Mouse (Mus musculus): ENCODE results near the gene Kmt5b. TPM values are rescaled to one million over a fixed set of nuclear protein-coding genes. Genes with fewer than 3 reads are reported as not detected.

The Kmt5b gene
- polyA plus RNA-seq, 1 experiment from 2014 or later = 20.0 TPM

DNA sequence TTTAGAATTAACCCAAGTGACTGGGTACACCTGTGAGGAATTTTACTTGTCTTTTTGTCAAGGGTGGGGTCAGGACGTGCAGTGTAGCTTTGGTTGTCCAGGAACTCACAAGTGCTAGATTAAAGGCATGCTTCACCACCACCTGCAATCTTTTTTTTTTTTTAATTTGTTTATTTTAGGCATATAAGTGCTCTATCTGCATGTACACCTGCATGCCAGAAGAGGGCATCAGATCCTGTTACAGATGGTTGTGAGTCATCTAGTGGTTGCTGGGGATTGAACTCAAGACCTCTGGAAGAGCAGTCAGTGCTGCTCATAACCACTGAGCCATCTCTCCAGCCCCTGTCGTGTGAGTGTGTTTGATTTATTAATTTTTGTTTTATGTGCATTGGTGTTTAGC, 38.3 kb upstream of the Kmt5b start:
- no peak for DNase-seq (ENCODE audit: low spot score)
- no peaks in the 10 kb centered on the region for H3K36me3 ChIP-seq (ENCODE audit: insufficient read depth, low read length)
- no peaks in the 10 kb centered on the region for H3K9me3 ChIP-seq (replicated peaks; ENCODE audit: low read length)
- peak; percentile 29; the same call in 1 of the 2 replicates for TF ChIP-seq CTCF (IDR thresholded peaks at IDR 0.05; ENCODE audit: low read depth)
- no peak overlapping the region for H3K9ac ChIP-seq (ENCODE audit: low read depth, low read length)
- WGBS = 75% methylated on average over 2 of the region's 2 CpGs
- H3K4me3 ChIP-seq (replicated peaks; ENCODE audit: low read depth, low read length) = no peak overlapping the region
- no peak overlapping the region for H3K27ac ChIP-seq
- ATAC-seq (replicated peaks; ENCODE audit: low FRiP score, low read depth) = no peak
- H3K4me2 ChIP-seq (ENCODE audit: low read length) = no peak overlapping the region
- no peaks in the 10 kb centered on the region for H3K4me1 ChIP-seq (replicated peaks; ENCODE audit: insufficient read depth, low read length)
- H3K27me3 ChIP-seq (ENCODE audit: insufficient read depth, low read length) = no peaks in the 10 kb centered on the region

DNA sequence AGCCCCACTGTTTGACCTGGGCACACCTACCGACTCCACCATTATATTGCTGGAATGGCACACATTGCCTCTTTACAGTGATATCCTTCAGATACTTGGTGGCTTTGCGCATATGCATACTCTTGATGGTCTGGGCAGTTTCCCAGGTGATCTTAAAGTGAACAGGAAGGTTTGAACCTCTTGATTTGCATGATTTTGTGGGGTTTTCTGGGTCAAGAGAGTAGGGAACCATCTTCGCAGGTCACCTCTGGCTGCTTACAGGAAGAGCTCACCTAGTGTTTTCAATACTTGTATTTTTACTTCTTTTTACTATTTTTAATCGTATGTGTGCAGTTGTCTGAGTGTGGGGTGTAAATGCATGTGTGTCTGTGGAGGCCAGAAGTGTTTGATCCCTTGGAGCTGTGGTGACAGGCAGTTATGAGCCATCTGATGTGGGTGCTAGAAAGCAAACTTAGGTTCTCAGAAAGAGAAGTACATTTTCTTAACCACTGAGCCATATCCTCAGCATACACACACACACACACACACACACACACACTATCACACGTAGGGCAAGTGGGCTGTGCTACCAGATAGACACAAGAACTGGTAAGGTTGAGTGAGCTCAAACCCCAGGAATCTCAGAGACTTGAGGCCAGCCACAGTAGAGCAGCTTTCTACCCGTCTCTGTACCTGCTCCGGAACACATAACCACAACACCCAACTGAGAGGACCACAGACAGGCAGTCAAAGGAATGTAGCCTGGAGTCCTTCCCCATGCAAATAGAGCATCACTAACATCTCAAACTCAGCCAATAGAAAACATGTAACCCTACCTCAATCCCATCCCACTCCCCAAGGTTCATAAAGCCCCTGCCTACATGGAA, 36.2 kb upstream of the Kmt5b start:
- Histone ChIP-seq H3K27me3 (ENCODE audit: insufficient read depth, low read length) (no peaks in the 10 kb centered on the region), H3K9ac (ENCODE audit: low read depth, low read length) (no peak overlapping the region), H3K9me3 (replicated peaks; ENCODE audit: low read length) (no peaks in the 10 kb centered on the region), H3K4me1 (replicated peaks; ENCODE audit: insufficient read depth, low read length) (no peaks in the 10 kb centered on the region), H3K4me2 (ENCODE audit: low read length) (no peak overlapping the region), H3K36me3 (ENCODE audit: insufficient read depth, low read length) (no peaks in the 10 kb centered on the region), H3K4me3 (replicated peaks; ENCODE audit: low read depth, low read length) (no peak overlapping the region), H3K27ac (no peak overlapping the region)
- no peak for TF ChIP-seq CTCF (IDR thresholded peaks at IDR 0.05; ENCODE audit: low read depth)
- whole genome bisulfite sequencing = 83% methylated on average over 7 of the region's 7 CpGs
- ATAC-seq (replicated peaks; ENCODE audit: low FRiP score, low read depth) (no peak), DNase-seq (ENCODE audit: low spot score) (peak; percentile 9)

GRCm38 (mm10) chr19:3736001-3736400, 31.2 kb upstream of the Kmt5b start:
- DNase-seq (ENCODE audit: low spot score) = no peak
- TF ChIP-seq CTCF (IDR thresholded peaks at IDR 0.05; ENCODE audit: low read depth) = no peak
- Histone ChIP-seq H3K27me3 (ENCODE audit: insufficient read depth, low read length) (no peaks in the 10 kb centered on the region), H3K4me1 (replicated peaks; ENCODE audit: insufficient read depth, low read length) (no peaks in the 10 kb centered on the region), H3K9ac (ENCODE audit: low read depth, low read length) (no peak overlapping the region), H3K36me3 (ENCODE audit: insufficient read depth, low read length) (no peaks in the 10 kb centered on the region), H3K4me3 (replicated peaks; ENCODE audit: low read depth, low read length) (no peak overlapping the region), H3K4me2 (ENCODE audit: low read length) (no peak overlapping the region), H3K27ac (no peak overlapping the region), H3K9me3 (replicated peaks; ENCODE audit: low read length) (no peaks in the 10 kb centered on the region)
- 86% methylated on average over 3 of the region's 3 CpGs for WGBS
- no peak for ATAC-seq (replicated peaks; ENCODE audit: low FRiP score, low read depth)

GRCm38 (mm10) chr19:3739650-3740049, 27.6 kb upstream of the Kmt5b start:
- H3K27ac ChIP-seq = no peak overlapping the region
- H3K27me3 ChIP-seq (ENCODE audit: insufficient read depth, low read length) = no peaks in the 10 kb centered on the region
- ATAC-seq (replicated peaks; ENCODE audit: low FRiP score, low read depth) (no peak), DNase-seq (ENCODE audit: low spot score) (no peak)
- no peaks in the 10 kb centered on the region for H3K4me1 ChIP-seq (replicated peaks; ENCODE audit: insufficient read depth, low read length)
- no peak overlapping the region for H3K4me2 ChIP-seq (ENCODE audit: low read length)
- 90% methylated on average over 7 of the region's 7 CpGs for WGBS
- no peak overlapping the region for H3K4me3 ChIP-seq (replicated peaks; ENCODE audit: low read depth, low read length)
- H3K9ac ChIP-seq (ENCODE audit: low read depth, low read length) = no peak overlapping the region
- no peaks in the 10 kb centered on the region for H3K36me3 ChIP-seq (ENCODE audit: insufficient read depth, low read length)
- H3K9me3 ChIP-seq (replicated peaks; ENCODE audit: low read length) = no peaks in the 10 kb centered on the region
- no peak for TF ChIP-seq CTCF (IDR thresholded peaks at IDR 0.05; ENCODE audit: low read depth)

DNA sequence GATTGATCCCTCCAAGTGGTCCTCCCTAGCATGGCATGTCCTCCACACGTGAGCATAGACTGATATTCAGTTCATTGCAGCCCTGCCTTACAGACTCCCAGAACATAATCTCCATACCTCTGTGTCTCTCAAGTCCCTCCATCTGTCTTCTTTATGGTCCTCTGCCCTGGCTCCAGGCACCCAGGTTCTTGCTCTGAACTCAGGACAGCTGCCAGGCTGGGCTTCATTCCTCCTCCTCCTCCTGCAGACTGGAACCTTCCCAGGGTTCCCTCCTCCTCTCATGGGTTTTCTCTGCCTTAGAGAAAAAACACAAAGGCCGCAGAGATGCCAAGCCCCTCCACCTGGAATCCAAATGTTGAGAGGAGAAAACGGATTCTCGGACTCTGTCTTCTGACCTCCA, 24.5 kb upstream of the Kmt5b start:
- DNase-seq (ENCODE audit: low spot score) (no peak), ATAC-seq (replicated peaks; ENCODE audit: low FRiP score, low read depth) (no peak)

DNA sequence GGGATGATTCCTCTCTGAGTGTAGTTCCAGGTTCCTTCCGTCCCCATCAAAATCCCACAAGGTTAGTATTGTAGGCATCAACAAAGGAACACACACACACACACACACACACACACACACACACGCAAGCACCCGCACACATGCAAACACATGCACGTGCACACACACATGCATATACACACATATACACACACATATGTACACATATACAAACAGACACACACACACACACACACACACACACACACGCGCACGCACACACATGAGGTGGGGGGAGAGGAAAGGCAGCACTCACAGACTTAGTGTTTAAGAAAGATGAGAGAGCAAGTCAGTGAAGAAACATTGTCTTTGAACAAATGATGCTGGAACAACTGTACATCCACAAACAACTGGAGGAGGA, 23.9 kb upstream of the Kmt5b start:
- DNase-seq (ENCODE audit: low spot score) (no peak), ATAC-seq (replicated peaks; ENCODE audit: low FRiP score, low read depth) (no peak)
- WGBS = 82% methylated on average over 7 of the region's 7 CpGs
- no peak overlapping the region for H3K9ac ChIP-seq (ENCODE audit: low read depth, low read length)
- H3K4me1 ChIP-seq (replicated peaks; ENCODE audit: insufficient read depth, low read length) = no peaks in the 10 kb centered on the region
- H3K36me3 ChIP-seq (ENCODE audit: insufficient read depth, low read length) = no peaks in the 10 kb centered on the region
- H3K4me3 ChIP-seq (replicated peaks; ENCODE audit: low read depth, low read length) = no peak overlapping the region
- H3K9me3 ChIP-seq (replicated peaks; ENCODE audit: low read length) = no peaks in the 10 kb centered on the region; the same call in 1 of the 2 replicates
- H3K4me2 ChIP-seq (ENCODE audit: low read length) = 0 out of 2 replicates have a peak overlapping the region, but pooled peaks have one; percentile 64
- no peak for TF ChIP-seq CTCF (IDR thresholded peaks at IDR 0.05; ENCODE audit: low read depth)
- H3K27me3 ChIP-seq (ENCODE audit: insufficient read depth, low read length) = no peaks in the 10 kb centered on the region
- H3K27ac ChIP-seq = no peak overlapping the region

More for the DNA sequence above, 24.5 kb upstream of the Kmt5b start:
- Histone ChIP-seq H3K36me3 (ENCODE audit: insufficient read depth, low read length) (no peaks in the 10 kb centered on the region), H3K4me1 (replicated peaks; ENCODE audit: insufficient read depth, low read length) (no peaks in the 10 kb centered on the region), H3K9me3 (replicated peaks; ENCODE audit: low read length) (no peaks in the 10 kb centered on the region), H3K9ac (ENCODE audit: low read depth, low read length) (no peak overlapping the region), H3K27me3 (ENCODE audit: insufficient read depth, low read length) (no peaks in the 10 kb centered on the region), H3K27ac (no peak overlapping the region), H3K4me2 (ENCODE audit: low read length) (no peak overlapping the region), H3K4me3 (replicated peaks; ENCODE audit: low read depth, low read length) (no peak overlapping the region)
- WGBS = 30% methylated on average over 4 of the region's 4 CpGs
- no peak for TF ChIP-seq CTCF (IDR thresholded peaks at IDR 0.05; ENCODE audit: low read depth)
